In the genomic region with DNA sequence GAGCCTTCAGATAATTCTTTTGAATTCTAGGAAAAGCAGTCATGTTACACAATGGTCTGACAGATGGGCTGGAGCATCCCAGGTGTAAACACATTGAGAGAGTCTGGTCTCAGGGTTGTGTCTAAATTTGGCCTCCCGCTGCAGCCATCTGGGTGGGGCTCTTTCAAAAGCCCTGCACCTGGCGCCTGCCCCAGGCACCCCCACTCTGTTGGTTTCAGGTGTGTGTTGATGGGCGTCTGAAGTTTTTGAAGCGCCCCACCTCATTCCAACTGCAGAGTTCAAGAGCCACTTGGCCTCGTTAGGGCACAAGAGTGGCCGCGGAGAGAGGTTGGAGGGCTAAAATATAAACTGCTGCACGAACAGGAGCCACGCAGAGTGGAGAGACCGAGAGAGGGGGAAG, we compare ENCODE assay signal across 19 mouse cellular contexts. TPM values are rescaled to one million over a fixed set of nuclear protein-coding genes. Genes with fewer than 3 reads are reported as not detected.
A peak's percentile ranks its signal among the peaks of the same experiment; 100 is the strongest.
DNase-seq lines count a peak whose midpoint lies in the region; ATAC-seq and TF ChIP-seq lines count a peak whose summit lies in the region.
"Had no signal": no experiment of that assay in that cellular context is flagged by ENCODE, and none has a peak within 500 bp of the region (broad histone marks: within the 10 kb centered on the region; RNA-seq: fewer than 3 reads in every experiment).

No protein-coding gene starts in this region.

- no peaks in the 10 kb centered on the region for H3K36me3 ChIP-seq in embryonic facial prominence, embryonic 13.5 days
- no peaks in the 10 kb centered on the region for H3K36me3 ChIP-seq in embryonic facial prominence, embryonic 10.5 days (replicated peaks)
- H3K36me3 ChIP-seq: embryonic facial prominence, embryonic 12.5 days; liver, embryonic 15.5 days had no signal

- no peak for TF ChIP-seq CTCF in lung, adult 2 months (IDR thresholded peaks at IDR 0.05; ENCODE audit: insufficient read depth, low read length)

- no peak for TF ChIP-seq POLR2A in lung, adult 2 months (IDR thresholded peaks at IDR 0.05; ENCODE audit: borderline replicate concordance, extremely low read depth, low read depth, low read length)

- H3K4me2 ChIP-seq in embryonic facial prominence, embryonic 13.5 days = no peak overlapping the region
- H3K4me2 ChIP-seq: embryonic facial prominence, embryonic 12.5 days; liver, embryonic 15.5 days had no signal

- no peak for DNase-seq in embryonic facial prominence, embryonic 10.5 days (ENCODE audit: low spot score)
- peak; percentile 75 for DNase-seq in A20 (ENCODE audit: low read depth, low spot score)
- DNase-seq in lung, adult 2 months = peak; percentile 80
- peak; percentile 81 for DNase-seq in lung, postnatal 25 days (ENCODE audit: low spot score)
- DNase-seq in spleen, postnatal 4 days (ENCODE audit: low spot score in 2 of 2) = no peak
- DNase-seq in gastrocnemius, postnatal 14 days = no peak

- WGBS in embryonic facial prominence, embryonic 13.5 days = 86% methylated on average over 10 of the region's 10 CpGs
- WGBS in embryonic facial prominence, embryonic 10.5 days = 81% methylated on average over 10 of the region's 10 CpGs
- WGBS in lung, adult 2 months = 49% methylated on average over 10 of the region's 10 CpGs

- H3K27ac ChIP-seq in embryonic facial prominence, embryonic 13.5 days = no peak overlapping the region
- no peak overlapping the region for H3K27ac ChIP-seq in embryonic facial prominence, embryonic 10.5 days (replicated peaks)
- H3K27ac ChIP-seq: embryonic facial prominence, embryonic 12.5 days; kidney, postnatal 0 days; liver, embryonic 15.5 days had no signal

- no peaks in the 10 kb centered on the region for H3K27me3 ChIP-seq in embryonic facial prominence, embryonic 13.5 days
- 0 out of 2 replicates have a peak, but pooled peaks cover 3% of the 10 kb centered on the region for H3K27me3 ChIP-seq in embryonic facial prominence, embryonic 10.5 days (replicated peaks; ENCODE audit: low read depth, poor library complexity, severe bottlenecking)
- H3K27me3 ChIP-seq: embryonic facial prominence, embryonic 12.5 days had no signal

- peaks cover 6% of the 10 kb centered on the region; the same call in 1 of the 2 replicates for H3K4me1 ChIP-seq in embryonic facial prominence, embryonic 13.5 days
- H3K4me1 ChIP-seq in embryonic facial prominence, embryonic 10.5 days = peaks cover 22% of the 10 kb centered on the region
- H3K4me1 ChIP-seq in lung, adult 2 months (ENCODE audit: control insufficient read depth, insufficient read depth, low read length) = no peaks in the 10 kb centered on the region
- H3K4me1 ChIP-seq: embryonic facial prominence, embryonic 12.5 days had no signal

- intact Hi-C loops in gastrocnemius, postnatal 14 days (cut with DNase I; ENCODE audit: low total_unique reads) = loop anchor here (5.0 kb wide), 1 partner anchor 135 kb away; no protein-coding TSS in a partner anchor

- H3K9me3 ChIP-seq in embryonic facial prominence, embryonic 13.5 days = no peaks in the 10 kb centered on the region
- no peaks in the 10 kb centered on the region for H3K9me3 ChIP-seq in embryonic facial prominence, embryonic 10.5 days
- H3K9me3 ChIP-seq: embryonic facial prominence, embryonic 12.5 days; liver, embryonic 15.5 days had no signal

- no peak overlapping the region for H3K4me3 ChIP-seq in embryonic facial prominence, embryonic 13.5 days
- H3K4me3 ChIP-seq in embryonic facial prominence, embryonic 10.5 days = no peak overlapping the region
- H3K4me3 ChIP-seq in lung, adult 2 months (replicated peaks; ENCODE audit: extremely low read depth, low read depth, low read length) = no peak overlapping the region
- H3K4me3 ChIP-seq: embryonic facial prominence, embryonic 12.5 days; liver, embryonic 15.5 days; megakaryocyte, embryonic 14.5 days; myocyte had no signal

- peak; percentile 15; the same call in 1 of the 2 replicates for ATAC-seq in embryonic facial prominence, embryonic 13.5 days (ENCODE audit: insufficient number of reproducible peaks, insufficient read depth, low FRiP score, low TSS enrichment, low read depth)
- ATAC-seq in erythroblast, adult 5-6 weeks (replicated peaks; ENCODE audit: low FRiP score, poor library complexity, severe bottlenecking) = no peak

- no peak overlapping the region for H3K9ac ChIP-seq in embryonic facial prominence, embryonic 13.5 days
- H3K9ac ChIP-seq: embryonic facial prominence, embryonic 12.5 days; forebrain, postnatal 0 days; liver, embryonic 15.5 days had no signal

RNA-seq across cellular contexts. Expression of a gene that starts 9.9 kb away (rescaled TPM):
- not detected in 2 replicates for polyA plus RNA-seq in embryonic facial prominence, embryonic 13.5 days (2015; fragmentation: Nextera tagmentation; extraction: Ambion mirVana)
- not detected in 2 replicates for polyA plus RNA-seq in embryonic facial prominence, embryonic 10.5 days (2016; fragmentation: Nextera tagmentation; extraction: Ambion mirVana)
- polyA plus RNA-seq in lung, adult 2 months (2012; rRNA removed) = 0.76 and 0.96 TPM in 2 replicates
- total RNA-seq in gastrocnemius, postnatal 14 days (2021) = not detected
- total RNA-seq in erythroblast, adult 5-6 weeks (2015; ENCODE audit: low replicate concordance) = not detected in 2 replicates
- total RNA-seq in erythroblast, adult 5-6 weeks (2017; ENCODE audit: low replicate concordance) = not detected in 2 replicates
- total RNA-seq: forebrain, postnatal 0 days; gastrocnemius, postnatal 4 days; hematopoietic stem cell, adult 5-6 weeks; layer of hippocampus, postnatal 36 days had no signal
- polyA plus RNA-seq: embryonic facial prominence, embryonic 12.5 days; forebrain, postnatal 0 days; kidney, postnatal 0 days; limb, embryonic 14.5 days; liver, embryonic 15.5 days; midbrain, embryonic 14.5 days had no signal

RNA-seq across cellular contexts. Expression of a gene that starts 11.3 kb away (rescaled TPM):
- polyA plus RNA-seq in embryonic facial prominence, embryonic 13.5 days (2015; fragmentation: Nextera tagmentation; extraction: Ambion mirVana) = 9.8 and 11.3 TPM in 2 replicates
- polyA plus RNA-seq in embryonic facial prominence, embryonic 10.5 days (2016; fragmentation: Nextera tagmentation; extraction: Ambion mirVana) = 21.8 and 22.3 TPM in 2 replicates
- polyA plus RNA-seq in lung, adult 2 months (2012; rRNA removed) = 134 and 177 TPM in 2 replicates
- total RNA-seq in gastrocnemius, postnatal 14 days (2021) = 10 to 100 TPM; 11.4 TPM
- total RNA-seq in erythroblast, adult 5-6 weeks (2015; ENCODE audit: low replicate concordance) = 0.21 and 11.1 TPM in 2 replicates
- 1.6 TPM in 1 of 2 replicates, not detected in the other for total RNA-seq in erythroblast, adult 5-6 weeks (2017; ENCODE audit: low replicate concordance)

Comparison
In these comparisons a context has a peak if more than half of its experiments do, and no peak if none do; other contexts are left out.
1. DNase-seq: peak in A20 (single experiment), lung, adult 2 months (single experiment) and lung, postnatal 25 days (single experiment); none in embryonic facial prominence, embryonic 10.5 days (single experiment), spleen, postnatal 4 days (0 of 2) and gastrocnemius, postnatal 14 days (single experiment).